Mouse (Mus musculus): ENCODE results near the gene Ube2d1. TPM values are rescaled to one million over a fixed set of nuclear protein-coding genes. Genes with fewer than 3 reads are reported as not detected.

The Ube2d1 gene
- polyA plus RNA-seq, 1 experiment from 2014 or later: 153 TPM

DNA sequence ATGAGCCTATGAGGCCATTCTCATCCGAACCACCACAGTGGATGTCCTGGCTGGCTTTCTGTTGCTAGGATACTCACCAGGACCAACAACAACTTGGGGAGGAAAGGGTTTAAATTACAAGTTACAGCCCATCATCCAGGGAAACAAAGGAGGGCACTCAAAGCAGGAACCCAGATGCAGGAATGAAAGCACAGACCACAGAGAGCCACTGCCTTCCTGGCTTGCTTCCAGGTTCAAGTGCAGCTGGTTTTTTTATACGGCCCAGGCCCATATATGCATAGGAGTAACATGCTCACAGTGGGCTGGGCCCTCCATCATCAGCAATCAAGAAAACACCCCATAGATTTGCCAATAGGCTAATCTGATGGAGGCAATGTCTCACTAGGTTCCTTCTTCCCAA is 62.4 kb downstream of the Ube2d1 start:
- no peak for ATAC-seq
- H3K4me1 ChIP-seq (ENCODE audit: control insufficient read depth, insufficient read depth, low read depth, low read length): no peaks in the 10 kb centered on the region; the same call in 1 of the 2 replicates
- WGBS: 47% methylated on average over 2 of the region's 2 CpGs
- no peaks in the 10 kb centered on the region for H3K27me3 ChIP-seq (replicated peaks; ENCODE audit: control insufficient read depth, insufficient read depth, low read length)
- H3K9me3 ChIP-seq (ENCODE audit: control insufficient read depth, low read length): no peaks in the 10 kb centered on the region
- no peak overlapping the region for H3K9ac ChIP-seq (ENCODE audit: low read depth, low read length)
- H3K36me3 ChIP-seq (ENCODE audit: control insufficient read depth, insufficient read depth, low read length): peaks cover 12% of the 10 kb centered on the region
- H3K27ac ChIP-seq (ENCODE audit: low read depth, low read length): no peak overlapping the region
- H3K4me3 ChIP-seq (ENCODE audit: low read length): no peak overlapping the region
- H3K4me2 ChIP-seq (ENCODE audit: low read length): no peak overlapping the region

DNA sequence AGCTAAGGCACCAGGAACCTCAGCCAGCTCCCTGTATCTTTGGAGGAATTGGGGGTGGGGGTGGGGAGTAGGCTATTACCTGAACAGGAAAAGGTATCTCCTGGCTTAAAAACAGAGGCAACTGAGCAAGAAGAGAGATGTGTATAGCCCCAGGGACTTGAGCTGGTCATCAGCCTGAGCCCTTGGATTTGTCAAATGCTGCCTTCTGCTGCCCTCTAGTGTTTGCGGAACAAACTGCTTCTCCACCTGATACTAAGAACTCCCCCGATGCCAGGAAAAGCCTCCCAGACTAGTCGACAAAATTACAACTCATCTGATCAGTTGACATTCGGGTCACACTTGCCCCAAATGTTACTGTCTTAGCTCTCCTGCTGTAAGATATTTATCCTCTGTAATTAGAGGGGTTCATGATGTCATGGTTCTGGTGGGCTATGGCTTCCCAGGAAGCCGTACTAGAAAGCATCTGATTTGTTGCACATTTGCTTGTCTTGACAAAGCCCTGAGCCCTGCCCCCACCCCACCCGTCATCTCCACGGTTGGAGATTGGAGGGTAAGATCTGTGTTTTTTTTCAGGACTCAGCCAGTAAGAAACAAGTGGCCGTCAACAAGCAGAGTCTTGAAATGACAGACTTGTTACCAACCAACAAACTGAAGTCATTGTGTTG is 66.7 kb downstream of the Ube2d1 start:
- Histone ChIP-seq H3K9me3 (ENCODE audit: control insufficient read depth, low read length) (no peaks in the 10 kb centered on the region), H3K4me2 (ENCODE audit: low read length) (peak overlapping the region; percentile 46), H3K4me1 (ENCODE audit: control insufficient read depth, insufficient read depth, low read depth, low read length) (no peaks in the 10 kb centered on the region; the same call in 1 of the 2 replicates), H3K4me3 (ENCODE audit: low read length) (0 out of 2 replicates have a peak overlapping the region, but pooled peaks have one; percentile 3), H3K27ac (ENCODE audit: low read depth, low read length) (no peak overlapping the region), H3K27me3 (replicated peaks; ENCODE audit: control insufficient read depth, insufficient read depth, low read length) (no peaks in the 10 kb centered on the region), H3K36me3 (ENCODE audit: control insufficient read depth, insufficient read depth, low read length) (no peaks in the 10 kb centered on the region; the same call in 1 of the 2 replicates), H3K9ac (ENCODE audit: low read depth, low read length) (peak overlapping the region; percentile 23; the same call in 1 of the 2 replicates)
- WGBS: 7% methylated on average over 8 of the region's 8 CpGs
- peak; percentile 88 for ATAC-seq

DNA sequence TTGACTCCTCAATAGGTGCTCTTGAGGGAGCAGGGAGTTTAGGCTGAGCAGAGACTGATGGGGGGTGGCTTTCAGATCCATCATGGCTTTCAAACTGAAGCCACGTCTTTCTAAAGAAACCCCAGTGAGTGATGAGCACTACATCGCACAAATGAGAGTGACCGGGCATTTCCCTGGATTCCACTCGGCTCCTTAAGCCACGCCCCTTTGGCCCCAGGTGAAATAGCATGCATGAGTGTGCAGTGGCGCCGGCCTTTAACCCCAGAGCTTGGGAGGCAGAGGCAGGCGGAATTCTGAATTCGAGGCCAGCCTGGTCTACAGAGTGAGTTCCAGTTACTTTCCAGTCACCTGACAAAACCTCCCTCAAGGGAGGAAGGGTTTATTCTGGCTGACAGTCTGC is 69.1 kb downstream of the Ube2d1 start:
- no peak overlapping the region for H3K4me3 ChIP-seq (ENCODE audit: low read length)
- no peak overlapping the region for H3K4me2 ChIP-seq (ENCODE audit: low read length)
- H3K36me3 ChIP-seq (ENCODE audit: control insufficient read depth, insufficient read depth, low read length): no peaks in the 10 kb centered on the region
- H3K4me1 ChIP-seq (ENCODE audit: control insufficient read depth, insufficient read depth, low read depth, low read length): no peaks in the 10 kb centered on the region; the same call in 1 of the 2 replicates
- no peaks in the 10 kb centered on the region for H3K27me3 ChIP-seq (replicated peaks; ENCODE audit: control insufficient read depth, insufficient read depth, low read length)
- no peak for ATAC-seq
- no peak overlapping the region for H3K9ac ChIP-seq (ENCODE audit: low read depth, low read length)
- H3K9me3 ChIP-seq (ENCODE audit: control insufficient read depth, low read length): no peaks in the 10 kb centered on the region
- WGBS: 80% methylated on average over 9 of the region's 9 CpGs
- H3K27ac ChIP-seq (ENCODE audit: low read depth, low read length): no peak overlapping the region

Other genes with a start within 250 kb of the Ube2d1 start
- 4.9 and 6.6 TPM in 2 replicates for gene Bicc1, start 125.6 kb downstream of the Ube2d1 start, polyA plus RNA-seq (2015; fragmentation: Nextera tagmentation; extraction: Ambion mirVana)
- gene Tfam, start 47.0 kb downstream of the Ube2d1 start, polyA plus RNA-seq (2015; fragmentation: Nextera tagmentation; extraction: Ambion mirVana): 41.4 and 50.6 TPM in 2 replicates
- gene Cisd1, start 59.7 kb upstream of the Ube2d1 start, polyA plus RNA-seq (2015; fragmentation: Nextera tagmentation; extraction: Ambion mirVana): 308 and 365 TPM in 2 replicates
- 14.1 and 15.9 TPM in 2 replicates for gene Ipmk, start 62.5 kb upstream of the Ube2d1 start, polyA plus RNA-seq (2015; fragmentation: Nextera tagmentation; extraction: Ambion mirVana)